Mouse (Mus musculus): ENCODE data around the gene Cbarp.
A peak's percentile ranks its signal among the peaks of the same experiment; 100 is the strongest.

The Cbarp gene

GRCm38 (mm10) chr10:80120146-80120545 is 20.5 kb downstream of the Cbarp start:
- DNase-seq: peak; percentile 49

- DNase-seq: peak; percentile 69
Measured at GRCm38 (mm10) chr10:80118552-80118951, 22.1 kb downstream of the Cbarp start.

- no peak for DNase-seq
Measured at GRCm38 (mm10) chr10:80117736-80118135, 22.9 kb downstream of the Cbarp start.

- peak; percentile 77 for DNase-seq
Measured at GRCm38 (mm10) chr10:80116927-80117691, 23.5 kb downstream of the Cbarp start.

GRCm38 (mm10) chr10:80116563-80116926 is 24.1 kb downstream of the Cbarp start:
- DNase-seq: peak; percentile 70

- DNase-seq: no peak
Measured at GRCm38 (mm10) chr10:80115944-80116335, 24.7 kb downstream of the Cbarp start.

- DNase-seq: peak; percentile 100
Measured at GRCm38 (mm10) chr10:80115290-80115943, 25.2 kb downstream of the Cbarp start, which contains the start of gene Stk11. TSS of gene Stk11 (plus strand) at chr10:80115803.

GRCm38 (mm10) chr10:80114341-80115284 is 26.0 kb downstream of the Cbarp start:
- peak; percentile 90 for DNase-seq

- DNase-seq: no peak
Measured at GRCm38 (mm10) chr10:80107678-80108077, 33.0 kb downstream of the Cbarp start.

- no peak for DNase-seq
Measured at GRCm38 (mm10) chr10:80105926-80106325, 34.7 kb downstream of the Cbarp start.

GRCm38 (mm10) chr10:80105460-80105859 is 35.2 kb downstream of the Cbarp start, which contains the start of gene Sbno2:
TSS of gene Sbno2 (minus strand) at chr10:80105571.
- DNase-seq: no peak

- no peak for DNase-seq
Measured at GRCm38 (mm10) chr10:80104181-80104580, 36.5 kb downstream of the Cbarp start.

- DNase-seq: no peak
Measured at GRCm38 (mm10) chr10:80103032-80103431, 37.6 kb downstream of the Cbarp start.

GRCm38 (mm10) chr10:80102216-80102915 is 38.3 kb downstream of the Cbarp start:
- DNase-seq: peak; percentile 86

GRCm38 (mm10) chr10:80100982-80101381 is 39.7 kb downstream of the Cbarp start:
- DNase-seq: no peak

GRCm38 (mm10) chr10:80098630-80099029 is 42.0 kb downstream of the Cbarp start:
- DNase-seq: no peak

GRCm38 (mm10) chr10:80097275-80097674 is 43.4 kb downstream of the Cbarp start:
- no peak for DNase-seq

- no peak for DNase-seq
Measured at GRCm38 (mm10) chr10:80095547-80095946, 45.1 kb downstream of the Cbarp start.

GRCm38 (mm10) chr10:80094684-80095083 is 46.0 kb downstream of the Cbarp start:
- DNase-seq: no peak

- no peak for DNase-seq
Measured at GRCm38 (mm10) chr10:80094085-80094484, 46.5 kb downstream of the Cbarp start.

- no peak for DNase-seq
Measured at GRCm38 (mm10) chr10:80092690-80093089, 47.9 kb downstream of the Cbarp start.

- no peak for DNase-seq
Measured at GRCm38 (mm10) chr10:80091527-80091926, 49.1 kb downstream of the Cbarp start.
